Mouse (Mus musculus): Measurements from ENCODE around the gene Sorl1. TPM values are rescaled to one million over a fixed set of nuclear protein-coding genes. Genes with fewer than 3 reads are reported as not detected.

Gene Sorl1
- polyA plus RNA-seq, 1 experiment from 2014 or later = 1.0 TPM

- Histone ChIP-seq H3K4me2 (no peak overlapping the region), H3K4me1 (replicated peaks) (no peaks in the 10 kb centered on the region), H3K27ac (no peak overlapping the region), H3K4me3 (replicated peaks) (no peak overlapping the region), H3K9ac (no peak overlapping the region), H3K9me3 (replicated peaks) (no peaks in the 10 kb centered on the region), H3K27me3 (peaks cover 36% of the 10 kb centered on the region), H3K36me3 (no peaks in the 10 kb centered on the region)
- DNase-seq = no peak
- ATAC-seq (ENCODE audit: low read depth) = no peak
- 55% methylated on average over 10 of the region's 10 CpGs for WGBS (ENCODE audit: insufficient replicate concordance)
Observed at GRCm38 (mm10) chr9:42121631-42122354, 2.3 kb downstream of the Sorl1 start.

GRCm38 (mm10) chr9:42116418-42117056 lies 7.6 kb downstream of the Sorl1 start:
- Histone ChIP-seq H3K27ac (no peak overlapping the region), H3K4me1 (replicated peaks) (no peaks in the 10 kb centered on the region), H3K9me3 (replicated peaks) (no peaks in the 10 kb centered on the region), H3K4me2 (no peak overlapping the region), H3K4me3 (replicated peaks) (no peak overlapping the region), H3K36me3 (no peaks in the 10 kb centered on the region), H3K9ac (no peak overlapping the region), H3K27me3 (0 out of 2 replicates have a peak, but pooled peaks cover 2% of the 10 kb centered on the region)
- no peak for ATAC-seq (ENCODE audit: low read depth)
- no peak for DNase-seq
- 74% methylated on average over 10 of the region's 10 CpGs for WGBS (ENCODE audit: insufficient replicate concordance)

- WGBS (ENCODE audit: insufficient replicate concordance) = 73% methylated on average over 7 of the region's 7 CpGs
- ATAC-seq (ENCODE audit: low read depth) (no peak), DNase-seq (no peak)
- no peak overlapping the region for H3K27ac ChIP-seq
- H3K9ac ChIP-seq = no peak overlapping the region
- no peaks in the 10 kb centered on the region for H3K36me3 ChIP-seq
- no peaks in the 10 kb centered on the region for H3K9me3 ChIP-seq (replicated peaks)
- no peak overlapping the region for H3K4me2 ChIP-seq
- H3K4me1 ChIP-seq (replicated peaks) = no peaks in the 10 kb centered on the region
- H3K4me3 ChIP-seq (replicated peaks) = no peak overlapping the region
- no peaks in the 10 kb centered on the region for H3K27me3 ChIP-seq
Observed at GRCm38 (mm10) chr9:42115078-42115477, 9.0 kb downstream of the Sorl1 start.

DNA sequence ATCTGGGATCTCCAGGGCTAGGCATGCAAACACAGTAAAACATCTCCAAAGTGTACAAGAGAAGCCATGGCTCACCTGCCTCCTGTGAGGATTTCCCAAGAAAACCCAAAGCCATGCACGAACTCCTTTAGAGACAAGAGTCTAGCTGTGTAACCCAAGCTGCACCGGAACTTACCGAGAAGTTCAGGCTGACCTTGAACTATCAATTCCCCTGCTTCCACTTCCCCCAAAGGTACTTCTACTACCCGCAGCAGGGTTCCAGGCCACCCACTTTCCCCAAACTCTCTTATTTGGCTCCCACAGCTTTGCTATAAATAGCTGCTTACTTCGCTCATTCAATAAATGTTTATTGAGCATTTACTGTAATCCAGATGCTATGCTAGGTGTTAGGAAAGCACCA lies 10.8 kb downstream of the Sorl1 start:
- WGBS (ENCODE audit: insufficient replicate concordance) = 66% methylated on average over 5 of the region's 5 CpGs
- ATAC-seq (ENCODE audit: low read depth) (no peak), DNase-seq (no peak)
- Histone ChIP-seq H3K9me3 (replicated peaks) (no peaks in the 10 kb centered on the region), H3K4me3 (replicated peaks) (no peak overlapping the region), H3K4me1 (replicated peaks) (no peaks in the 10 kb centered on the region), H3K9ac (no peak overlapping the region), H3K27ac (no peak overlapping the region), H3K36me3 (no peaks in the 10 kb centered on the region), H3K27me3 (no peaks in the 10 kb centered on the region), H3K4me2 (no peak overlapping the region)

DNA sequence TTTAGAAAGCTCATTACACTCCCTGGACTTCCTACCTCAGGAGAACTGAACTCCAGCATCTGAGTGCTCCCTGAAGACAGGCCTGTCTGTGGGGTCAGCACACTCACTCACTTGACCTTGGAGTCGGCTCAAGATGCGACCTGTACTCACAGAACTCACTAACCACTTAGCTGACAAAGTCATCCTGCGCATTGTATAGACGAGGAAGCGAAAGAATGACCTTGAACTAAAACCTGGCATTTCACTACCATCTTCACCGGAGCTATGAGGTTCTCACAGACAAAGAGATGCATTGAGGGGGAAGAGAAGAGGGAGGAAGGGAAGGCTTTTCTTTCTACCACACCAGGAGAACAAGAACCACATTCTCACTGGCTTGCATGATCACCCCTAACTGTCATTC lies 11.4 kb downstream of the Sorl1 start:
- ATAC-seq (ENCODE audit: low read depth) (no peak), DNase-seq (no peak)
- H3K4me2 ChIP-seq = no peak overlapping the region
- whole genome bisulfite sequencing (ENCODE audit: insufficient replicate concordance) = 70% methylated on average over 6 of the region's 6 CpGs
- H3K4me3 ChIP-seq (replicated peaks) = no peak overlapping the region
- H3K9ac ChIP-seq = no peak overlapping the region
- no peaks in the 10 kb centered on the region for H3K27me3 ChIP-seq
- H3K4me1 ChIP-seq (replicated peaks) = no peaks in the 10 kb centered on the region
- no peaks in the 10 kb centered on the region for H3K9me3 ChIP-seq (replicated peaks)
- H3K27ac ChIP-seq = no peak overlapping the region
- no peaks in the 10 kb centered on the region for H3K36me3 ChIP-seq

GRCm38 (mm10) chr9:42111256-42111655 lies 12.8 kb downstream of the Sorl1 start:
- Histone ChIP-seq H3K9me3 (replicated peaks) (no peaks in the 10 kb centered on the region), H3K27ac (no peak overlapping the region), H3K4me2 (no peak overlapping the region), H3K4me1 (replicated peaks) (no peaks in the 10 kb centered on the region), H3K9ac (no peak overlapping the region), H3K27me3 (no peaks in the 10 kb centered on the region), H3K36me3 (no peaks in the 10 kb centered on the region), H3K4me3 (replicated peaks) (no peak overlapping the region)
- DNase-seq (no peak), ATAC-seq (ENCODE audit: low read depth) (no peak)
- WGBS (ENCODE audit: insufficient replicate concordance) = 71% methylated on average over 7 of the region's 7 CpGs

DNA sequence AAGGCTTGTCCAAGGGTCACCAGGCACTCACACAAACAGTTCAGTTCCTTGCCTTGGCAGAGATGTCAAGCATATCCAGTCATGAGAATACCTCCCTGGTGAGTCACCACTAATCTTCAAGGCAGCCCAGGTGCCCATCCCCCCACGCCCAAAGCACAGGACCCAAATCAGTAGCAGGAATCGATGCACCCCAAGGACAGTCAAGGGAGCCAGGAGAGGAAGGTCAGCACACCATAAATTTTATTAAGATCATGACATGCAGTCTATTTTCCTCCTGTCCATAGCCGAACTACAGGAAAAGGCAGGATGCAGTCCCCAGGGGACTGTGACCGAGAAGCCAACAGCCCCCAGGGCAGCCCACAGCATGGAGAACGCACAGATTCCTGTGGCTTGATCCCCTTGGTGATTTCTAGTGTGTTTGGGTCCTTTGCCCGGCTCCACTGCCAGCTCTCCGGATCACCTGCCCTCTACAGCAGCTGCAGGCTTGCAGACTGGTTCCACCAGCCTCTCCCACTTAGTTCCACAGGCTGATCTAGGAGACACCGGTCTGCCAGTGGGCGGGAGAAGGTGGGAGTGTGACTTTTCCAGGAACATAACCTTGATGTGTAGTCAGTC lies 14.2 kb downstream of the Sorl1 start:
- Histone ChIP-seq H3K4me1 (replicated peaks) (no peaks in the 10 kb centered on the region), H3K36me3 (no peaks in the 10 kb centered on the region), H3K9me3 (replicated peaks) (no peaks in the 10 kb centered on the region), H3K4me3 (replicated peaks) (no peak overlapping the region), H3K9ac (no peak overlapping the region), H3K27ac (no peak overlapping the region), H3K4me2 (no peak overlapping the region), H3K27me3 (no peaks in the 10 kb centered on the region)
- WGBS (ENCODE audit: insufficient replicate concordance) = 53% methylated on average over 9 of the region's 9 CpGs
- ATAC-seq (ENCODE audit: low read depth) = no peak
- DNase-seq = no peak

DNA sequence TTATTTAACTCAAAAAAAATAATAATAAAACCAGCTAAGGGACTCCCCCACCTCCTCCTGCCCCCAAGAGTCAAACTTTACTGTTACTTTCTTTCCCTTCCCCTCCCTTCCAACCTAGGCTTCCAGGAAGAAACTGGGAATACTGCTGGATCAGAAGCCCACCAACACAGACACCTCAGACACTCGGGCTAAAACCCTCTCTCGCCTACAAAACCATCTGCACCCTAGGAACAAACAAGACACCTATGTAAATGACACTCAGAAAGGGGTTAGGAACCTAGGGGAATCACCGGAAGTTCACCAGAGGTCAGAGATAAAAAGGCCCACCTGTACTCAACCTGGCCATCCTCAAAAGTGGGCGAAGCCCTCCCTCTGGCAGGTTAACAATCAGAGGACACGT lies 15.0 kb downstream of the Sorl1 start:
- H3K27me3 ChIP-seq = no peaks in the 10 kb centered on the region
- no peak overlapping the region for H3K4me2 ChIP-seq
- DNase-seq (no peak), ATAC-seq (ENCODE audit: low read depth) (no peak)
- no peaks in the 10 kb centered on the region for H3K9me3 ChIP-seq (replicated peaks)
- no peak overlapping the region for H3K27ac ChIP-seq
- no peak overlapping the region for H3K4me3 ChIP-seq (replicated peaks)
- H3K9ac ChIP-seq = no peak overlapping the region
- no peaks in the 10 kb centered on the region for H3K36me3 ChIP-seq
- 34% methylated on average over 5 of the region's 5 CpGs for WGBS (ENCODE audit: insufficient replicate concordance)
- no peaks in the 10 kb centered on the region for H3K4me1 ChIP-seq (replicated peaks)

DNA sequence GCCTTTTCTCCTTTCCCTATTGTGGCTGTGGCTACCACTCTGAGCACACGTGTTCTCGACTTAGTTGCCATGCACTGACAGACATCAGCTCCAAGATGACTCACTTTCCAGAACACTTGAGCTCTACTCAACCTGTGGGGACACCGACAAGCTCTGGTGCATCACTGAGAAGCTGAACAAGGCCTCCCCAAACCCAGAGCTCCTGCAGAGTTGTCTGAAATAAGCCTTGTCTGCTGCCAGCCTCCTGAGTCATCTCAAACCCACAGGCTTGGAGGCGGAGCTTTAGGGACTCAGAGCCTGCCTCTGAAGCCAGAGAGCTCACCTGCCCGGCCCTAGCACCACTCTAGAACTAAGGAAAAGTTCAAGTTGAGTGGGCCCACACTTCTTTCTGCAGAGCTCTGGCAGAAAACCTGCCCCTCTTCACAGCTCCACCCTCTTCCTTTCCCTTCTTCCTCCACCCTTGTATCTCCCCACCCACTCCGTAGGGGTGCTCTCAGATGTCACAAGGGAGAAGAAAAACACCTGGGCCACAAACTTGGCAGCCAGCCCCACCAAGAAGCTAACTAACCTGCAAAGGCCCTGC lies 15.6 kb downstream of the Sorl1 start:
- H3K4me3 ChIP-seq (replicated peaks) = no peak overlapping the region
- no peaks in the 10 kb centered on the region for H3K36me3 ChIP-seq
- ATAC-seq (ENCODE audit: low read depth) (no peak), DNase-seq (no peak)
- no peak overlapping the region for H3K27ac ChIP-seq
- no peak overlapping the region for H3K9ac ChIP-seq
- H3K4me2 ChIP-seq = no peak overlapping the region
- H3K4me1 ChIP-seq (replicated peaks) = no peaks in the 10 kb centered on the region
- WGBS (ENCODE audit: insufficient replicate concordance) = 35% methylated on average over 6 of the region's 6 CpGs
- no peaks in the 10 kb centered on the region for H3K9me3 ChIP-seq (replicated peaks)
- no peaks in the 10 kb centered on the region for H3K27me3 ChIP-seq

DNA sequence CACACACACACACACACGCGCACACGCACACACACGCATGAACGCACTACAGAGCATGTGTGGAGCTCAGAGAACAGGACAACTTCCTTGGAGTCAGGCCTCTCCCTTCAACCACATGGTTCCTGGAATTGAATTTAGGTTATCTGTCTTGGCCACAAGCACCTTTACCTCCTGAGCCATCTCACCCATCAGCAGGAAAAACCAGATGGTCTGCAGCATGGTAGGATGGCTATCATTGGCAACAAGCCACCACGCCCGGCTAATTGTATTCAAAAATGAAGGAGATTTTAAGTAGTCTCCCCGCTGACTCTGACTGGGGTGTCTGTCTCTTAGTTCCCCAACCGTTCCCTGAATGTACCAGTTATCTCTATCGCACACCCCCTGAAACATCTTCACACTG lies 17.0 kb downstream of the Sorl1 start:
- H3K4me2 ChIP-seq = no peak overlapping the region
- ATAC-seq (ENCODE audit: low read depth) (peak; percentile 29; the same call in 1 of the 2 replicates), DNase-seq (no peak)
- no peaks in the 10 kb centered on the region for H3K9me3 ChIP-seq (replicated peaks)
- no peak overlapping the region for H3K9ac ChIP-seq
- H3K4me3 ChIP-seq (replicated peaks) = no peak overlapping the region
- H3K27me3 ChIP-seq = no peaks in the 10 kb centered on the region
- H3K4me1 ChIP-seq (replicated peaks) = no peaks in the 10 kb centered on the region
- 79% methylated on average over 10 of the region's 10 CpGs for WGBS (ENCODE audit: insufficient replicate concordance)
- H3K27ac ChIP-seq = no peak overlapping the region
- no peaks in the 10 kb centered on the region for H3K36me3 ChIP-seq

DNA sequence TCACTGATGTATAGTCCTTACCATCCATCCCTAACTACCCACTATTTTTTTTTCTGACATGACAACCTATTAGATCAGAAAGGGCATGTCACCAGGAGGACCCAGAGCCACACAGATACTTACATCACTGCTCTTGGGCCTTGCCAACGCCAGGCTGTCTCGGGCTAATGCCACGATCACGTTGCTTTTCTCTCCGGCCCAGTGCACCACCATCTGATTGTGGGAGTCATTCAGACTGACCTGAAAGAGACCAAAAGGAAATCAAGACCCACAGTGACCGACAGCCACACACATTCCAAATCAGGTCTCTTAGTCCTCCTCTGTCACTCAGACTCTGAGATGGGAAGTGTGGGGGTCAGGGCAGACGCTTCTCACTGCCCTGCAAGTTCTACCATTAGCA lies 17.8 kb downstream of the Sorl1 start:
- H3K36me3 ChIP-seq = no peaks in the 10 kb centered on the region
- no peaks in the 10 kb centered on the region for H3K27me3 ChIP-seq
- no peak overlapping the region for H3K9ac ChIP-seq
- DNase-seq (no peak), ATAC-seq (ENCODE audit: low read depth) (no peak)
- 76% methylated on average over 7 of the region's 7 CpGs for WGBS (ENCODE audit: insufficient replicate concordance)
- H3K9me3 ChIP-seq (replicated peaks) = no peaks in the 10 kb centered on the region
- no peak overlapping the region for H3K4me2 ChIP-seq
- no peak overlapping the region for H3K4me3 ChIP-seq (replicated peaks)
- H3K4me1 ChIP-seq (replicated peaks) = no peaks in the 10 kb centered on the region
- H3K27ac ChIP-seq = no peak overlapping the region
